Mouse (Mus musculus): ENCODE data around the gene Nolc1. TPM values are rescaled to one million over a fixed set of nuclear protein-coding genes. Genes with fewer than 3 reads are reported as not detected.

The Nolc1 gene
- polyA plus RNA-seq (2014; fragmentation: Nextera tagmentation; extraction: Ambion mirVana): 77.1 and 82.2 TPM in 2 replicates

DNA sequence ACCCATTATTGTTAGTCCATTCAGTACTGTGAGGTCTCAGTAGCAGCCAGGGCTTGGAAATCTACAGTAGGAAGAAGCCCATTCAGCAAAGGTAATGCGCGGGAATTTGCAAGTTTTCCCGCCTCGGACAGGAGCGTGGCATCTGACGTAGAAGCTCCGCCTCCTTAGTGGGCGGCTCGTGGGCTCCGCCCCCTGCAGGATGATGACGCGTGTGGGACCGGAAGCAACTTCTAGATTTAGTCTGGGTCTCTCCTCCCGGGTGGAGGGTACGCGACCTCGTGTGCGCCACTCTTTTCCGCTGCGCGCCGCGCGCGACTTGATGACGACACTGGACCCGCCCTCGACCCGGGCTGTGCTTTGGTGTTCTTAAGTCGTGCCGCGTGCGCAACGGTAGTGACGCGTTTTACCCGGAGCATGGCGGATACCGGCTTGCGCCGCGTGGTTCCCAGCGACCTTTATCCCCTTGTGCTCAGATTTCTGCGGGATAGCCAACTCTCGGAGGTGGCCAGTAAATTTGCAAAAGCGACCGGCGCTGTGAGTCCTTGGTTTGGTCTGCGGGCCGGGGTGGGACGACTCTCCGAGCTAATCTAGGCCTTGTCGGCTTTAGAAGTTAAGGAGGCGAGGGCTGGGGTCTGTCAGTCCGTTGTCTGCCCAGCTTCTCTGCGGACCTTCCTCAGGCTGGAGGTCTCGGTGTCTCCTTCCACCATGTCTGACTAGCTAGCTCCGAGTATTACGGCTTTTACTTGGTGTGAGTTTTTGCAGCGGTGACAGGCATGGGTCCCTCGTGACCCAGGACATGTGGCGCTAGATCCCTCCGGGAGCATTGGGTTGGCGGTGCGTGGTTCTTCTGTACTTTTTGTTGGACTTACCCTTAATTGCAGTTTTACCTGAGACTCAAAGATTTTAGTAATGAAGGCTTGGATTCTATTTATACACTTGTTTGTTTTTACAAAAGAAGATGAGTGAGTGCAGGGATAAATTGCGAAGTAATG is at the start of gene Nolc1:
TSS of gene Nolc1 (plus strand) at position 248 of the 992 bp plus-strand sequence.
- under 1% methylated on average over 56 of the region's 66 CpGs for WGBS
- DNase-seq (ENCODE audit: low spot score): peak; percentile 99
- Histone ChIP-seq H3K4me3 (ENCODE audit: low read depth, low read length) (peak within 1 kb of the TSS; percentile 71), H3K4me2 (ENCODE audit: low read depth, low read length) (peak within 1 kb of the TSS; percentile 74), H3K27me3 (replicated peaks; ENCODE audit: control insufficient read depth, insufficient read depth, low read length) (no peaks in the 10 kb centered on the region), H3K4me1 (ENCODE audit: control insufficient read depth, insufficient read depth, low read length) (peaks cover 11% of the 10 kb centered on the region; the same call in 1 of the 2 replicates), H3K36me3 (ENCODE audit: control insufficient read depth, insufficient read depth, low read length) (peaks cover 57% of the 10 kb centered on the region), H3K27ac (replicated peaks; ENCODE audit: low read depth, low read length) (peak within 1 kb of the TSS; percentile 80), H3K9me3 (ENCODE audit: control insufficient read depth, low read length) (no peaks in the 10 kb centered on the region), H3K9ac (ENCODE audit: low read depth, low read length) (peak within 1 kb of the TSS; percentile 86)
- peak; percentile 96 for ATAC-seq (ENCODE audit: low read depth)

DNA sequence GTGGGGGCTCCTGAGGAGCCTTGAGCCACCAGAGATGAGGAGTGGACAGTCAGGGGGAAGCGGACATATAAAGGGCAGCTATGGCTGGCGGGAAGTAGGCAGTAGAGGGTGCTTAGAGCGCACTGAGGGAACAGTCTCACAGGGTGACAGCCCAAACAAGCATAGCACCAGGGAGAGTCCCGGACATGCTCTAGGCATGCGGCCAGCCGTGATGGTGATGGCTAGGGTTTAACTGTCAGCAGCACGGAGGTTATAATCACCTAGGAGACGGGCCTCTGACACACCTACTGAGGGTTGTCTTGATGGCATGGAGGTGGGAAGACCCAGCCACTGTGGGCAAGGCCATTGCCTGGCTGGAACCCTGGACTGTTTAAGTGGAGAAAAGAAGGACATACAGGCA is 49.1 kb upstream of the Nolc1 start:
- Histone ChIP-seq H3K4me2 (ENCODE audit: low read depth, low read length) (no peak overlapping the region), H3K9me3 (ENCODE audit: control insufficient read depth, low read length) (peaks cover 10% of the 10 kb centered on the region; the same call in 1 of the 2 replicates), H3K4me3 (ENCODE audit: low read depth, low read length) (no peak overlapping the region), H3K4me1 (ENCODE audit: control insufficient read depth, insufficient read depth, low read length) (no peaks in the 10 kb centered on the region), H3K27me3 (replicated peaks; ENCODE audit: control insufficient read depth, insufficient read depth, low read length) (no peaks in the 10 kb centered on the region), H3K27ac (replicated peaks; ENCODE audit: low read depth, low read length) (no peak overlapping the region), H3K9ac (ENCODE audit: low read depth, low read length) (no peak overlapping the region), H3K36me3 (ENCODE audit: control insufficient read depth, insufficient read depth, low read length) (peaks cover 24% of the 10 kb centered on the region)
- ATAC-seq (ENCODE audit: low read depth) (no peak; the same call in 1 of the 2 replicates), DNase-seq (ENCODE audit: low spot score) (no peak)
- 62% methylated on average over 8 of the region's 8 CpGs for WGBS

DNA sequence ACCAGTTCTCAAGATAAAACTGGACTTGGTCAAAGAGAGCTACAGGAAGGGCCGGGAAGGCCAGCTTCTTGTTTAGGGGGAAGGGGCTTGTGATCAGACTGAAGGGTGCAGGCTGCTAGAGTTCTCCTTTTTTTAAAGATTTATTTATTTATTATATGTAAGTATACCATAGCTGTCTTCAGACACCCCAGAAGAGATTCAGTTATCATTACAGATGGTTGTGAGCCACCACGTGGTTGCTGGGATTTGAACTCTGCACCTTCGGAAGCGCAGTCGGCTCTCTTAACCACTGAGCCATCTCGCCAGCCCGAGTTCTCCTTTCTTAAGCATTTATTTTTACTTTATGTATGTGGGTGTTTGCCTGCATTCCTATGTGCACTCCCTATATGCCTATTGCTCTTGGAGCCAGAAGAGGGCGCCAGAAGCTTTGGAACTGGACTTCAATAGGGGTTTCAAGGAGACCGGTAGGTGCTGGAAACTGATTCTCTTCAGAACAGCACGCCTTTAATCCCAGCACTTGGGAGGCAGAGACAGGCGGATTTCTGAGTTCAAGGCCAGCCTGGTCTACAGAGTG is 46.8 kb upstream of the Nolc1 start:
- H3K27ac ChIP-seq (replicated peaks; ENCODE audit: low read depth, low read length): no peak overlapping the region
- no peak overlapping the region for H3K4me3 ChIP-seq (ENCODE audit: low read depth, low read length)
- peaks cover 47% of the 10 kb centered on the region for H3K36me3 ChIP-seq (ENCODE audit: control insufficient read depth, insufficient read depth, low read length)
- H3K9me3 ChIP-seq (ENCODE audit: control insufficient read depth, low read length): peaks cover 10% of the 10 kb centered on the region; the same call in 1 of the 2 replicates
- 73% methylated on average over 11 of the region's 11 CpGs for WGBS
- no peak for ATAC-seq (ENCODE audit: low read depth)
- no peak overlapping the region for H3K4me2 ChIP-seq (ENCODE audit: low read depth, low read length)
- no peak overlapping the region for H3K9ac ChIP-seq (ENCODE audit: low read depth, low read length)
- no peaks in the 10 kb centered on the region for H3K4me1 ChIP-seq (ENCODE audit: control insufficient read depth, insufficient read depth, low read length)
- no peak for DNase-seq (ENCODE audit: low spot score)
- H3K27me3 ChIP-seq (replicated peaks; ENCODE audit: control insufficient read depth, insufficient read depth, low read length): no peaks in the 10 kb centered on the region

DNA sequence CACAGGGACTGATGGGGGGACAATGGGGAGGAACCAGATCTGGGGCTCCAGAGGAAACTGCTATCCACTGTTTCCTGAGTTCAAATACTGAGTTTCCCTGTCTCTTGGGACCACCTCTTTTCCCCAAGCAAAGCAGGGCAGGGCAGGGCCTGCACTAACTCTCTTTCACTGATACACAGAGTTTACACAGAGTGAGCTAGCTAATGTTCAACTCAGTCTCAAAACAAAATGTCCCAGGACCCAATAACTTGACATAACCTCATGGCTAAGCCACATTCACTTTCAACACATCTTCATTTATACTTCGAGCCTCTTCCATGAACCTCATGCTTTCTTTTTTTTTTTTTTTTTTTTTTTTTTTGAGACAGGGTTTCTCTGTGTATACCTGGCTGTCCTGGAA is 46.0 kb upstream of the Nolc1 start:
- no peak overlapping the region for H3K4me2 ChIP-seq (ENCODE audit: low read depth, low read length)
- no peak for DNase-seq (ENCODE audit: low spot score)
- no peaks in the 10 kb centered on the region for H3K27me3 ChIP-seq (replicated peaks; ENCODE audit: control insufficient read depth, insufficient read depth, low read length)
- no peak overlapping the region for H3K27ac ChIP-seq (replicated peaks; ENCODE audit: low read depth, low read length)
- no peak overlapping the region for H3K4me3 ChIP-seq (ENCODE audit: low read depth, low read length)
- H3K9ac ChIP-seq (ENCODE audit: low read depth, low read length): no peak overlapping the region
- ATAC-seq (ENCODE audit: low read depth): no peak
- H3K4me1 ChIP-seq (ENCODE audit: control insufficient read depth, insufficient read depth, low read length): no peaks in the 10 kb centered on the region
- peaks cover 10% of the 10 kb centered on the region; the same call in 1 of the 2 replicates for H3K9me3 ChIP-seq (ENCODE audit: control insufficient read depth, low read length)
- peaks cover 55% of the 10 kb centered on the region for H3K36me3 ChIP-seq (ENCODE audit: control insufficient read depth, insufficient read depth, low read length)
- WGBS: 95% methylated on average over 1 of the region's 1 CpGs

DNA sequence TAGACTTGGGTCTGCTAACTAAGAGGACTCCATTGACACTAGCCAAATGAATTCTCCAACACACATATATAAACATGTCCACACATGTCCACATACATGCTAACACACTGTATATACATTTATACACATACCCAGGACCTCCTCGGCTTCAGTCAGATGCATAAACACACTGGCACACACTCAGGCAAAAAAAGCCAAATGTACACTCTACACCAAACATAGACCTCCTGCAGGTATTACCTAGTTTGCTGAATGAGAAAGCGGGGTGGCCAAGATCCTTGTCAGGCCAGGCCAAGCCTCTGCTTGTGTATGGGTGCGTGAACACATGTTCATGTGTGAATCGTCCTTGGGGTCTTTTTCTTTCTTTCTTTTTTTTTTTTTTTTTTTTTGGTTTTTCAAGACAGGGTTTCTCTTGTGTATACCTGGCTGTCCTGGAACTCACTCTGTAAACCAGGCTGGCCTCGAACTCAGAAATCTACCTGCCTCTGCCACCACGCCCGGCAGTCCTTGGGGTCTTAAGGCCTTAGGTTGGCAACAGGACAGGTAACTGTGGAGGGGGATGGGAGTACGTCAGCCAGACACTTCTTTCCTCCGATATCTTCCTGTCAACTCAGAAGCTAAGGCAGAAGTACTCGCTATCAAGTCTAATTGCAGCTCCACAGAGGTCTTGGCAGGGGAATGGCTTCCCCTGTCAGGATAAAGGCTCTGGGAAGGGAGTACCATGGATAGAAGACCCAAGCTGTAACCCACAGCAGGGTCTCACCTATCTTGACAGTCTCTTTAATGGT is 45.3 kb upstream of the Nolc1 start:
- Histone ChIP-seq H3K9me3 (ENCODE audit: control insufficient read depth, low read length) (peaks cover 10% of the 10 kb centered on the region; the same call in 1 of the 2 replicates), H3K27me3 (replicated peaks; ENCODE audit: control insufficient read depth, insufficient read depth, low read length) (no peaks in the 10 kb centered on the region), H3K4me2 (ENCODE audit: low read depth, low read length) (no peak overlapping the region), H3K9ac (ENCODE audit: low read depth, low read length) (no peak overlapping the region), H3K27ac (replicated peaks; ENCODE audit: low read depth, low read length) (no peak overlapping the region), H3K4me3 (ENCODE audit: low read depth, low read length) (no peak overlapping the region), H3K4me1 (ENCODE audit: control insufficient read depth, insufficient read depth, low read length) (no peaks in the 10 kb centered on the region), H3K36me3 (ENCODE audit: control insufficient read depth, insufficient read depth, low read length) (peaks cover 62% of the 10 kb centered on the region)
- no peak for DNase-seq (ENCODE audit: low spot score)
- WGBS: 91% methylated on average over 10 of the region's 10 CpGs
- no peak for ATAC-seq (ENCODE audit: low read depth)

DNA sequence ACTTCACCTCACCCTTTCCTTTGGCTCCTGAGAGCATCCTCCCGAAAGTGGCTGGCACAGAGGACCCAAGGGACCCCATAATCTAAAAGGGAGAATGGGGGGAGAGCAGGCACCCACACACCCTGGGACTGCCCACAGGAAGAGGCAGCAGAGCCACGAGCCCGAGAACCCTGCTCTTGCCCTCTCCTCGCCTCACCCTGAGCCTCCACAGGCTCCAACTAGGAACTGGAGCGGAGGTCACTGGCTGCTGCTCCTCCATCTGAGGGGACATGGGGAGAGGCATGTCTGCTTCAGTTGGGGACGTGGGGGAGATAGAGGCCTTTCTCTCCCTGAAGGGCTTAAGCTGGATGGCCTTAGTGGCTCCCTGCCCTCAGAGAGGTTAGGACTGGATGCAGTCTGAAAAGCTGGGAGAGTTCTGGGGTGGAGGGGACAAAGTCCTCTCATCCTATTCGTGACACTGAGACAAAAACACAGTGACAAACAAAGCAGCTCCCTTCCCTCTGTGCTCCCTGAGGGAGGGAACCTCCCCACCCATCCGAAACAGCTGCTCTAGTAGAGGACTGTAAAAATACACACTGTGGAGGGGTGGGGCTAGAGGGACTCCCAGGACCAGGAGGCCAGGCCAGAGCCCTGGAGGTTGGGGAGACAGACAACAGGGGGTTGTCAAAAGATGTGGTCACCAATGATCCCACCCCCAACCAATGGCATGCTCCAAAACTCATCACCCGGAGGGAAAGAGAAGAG is 43.8 kb upstream of the Nolc1 start:
- DNase-seq (ENCODE audit: low spot score) (no peak), ATAC-seq (ENCODE audit: low read depth) (peak; percentile 14; the same call in 1 of the 2 replicates)
- peaks cover 2% of the 10 kb centered on the region; the same call in 1 of the 2 replicates for H3K4me1 ChIP-seq (ENCODE audit: control insufficient read depth, insufficient read depth, low read length)
- 79% methylated on average over 8 of the region's 9 CpGs for WGBS
- peaks cover 77% of the 10 kb centered on the region for H3K36me3 ChIP-seq (ENCODE audit: control insufficient read depth, insufficient read depth, low read length)
- no peak overlapping the region for H3K4me3 ChIP-seq (ENCODE audit: low read depth, low read length)
- H3K9ac ChIP-seq (ENCODE audit: low read depth, low read length): no peak overlapping the region
- H3K9me3 ChIP-seq (ENCODE audit: control insufficient read depth, low read length): peaks cover 10% of the 10 kb centered on the region; the same call in 1 of the 2 replicates
- H3K27me3 ChIP-seq (replicated peaks; ENCODE audit: control insufficient read depth, insufficient read depth, low read length): no peaks in the 10 kb centered on the region
- no peak overlapping the region for H3K27ac ChIP-seq (replicated peaks; ENCODE audit: low read depth, low read length)
- no peak overlapping the region for H3K4me2 ChIP-seq (ENCODE audit: low read depth, low read length)

DNA sequence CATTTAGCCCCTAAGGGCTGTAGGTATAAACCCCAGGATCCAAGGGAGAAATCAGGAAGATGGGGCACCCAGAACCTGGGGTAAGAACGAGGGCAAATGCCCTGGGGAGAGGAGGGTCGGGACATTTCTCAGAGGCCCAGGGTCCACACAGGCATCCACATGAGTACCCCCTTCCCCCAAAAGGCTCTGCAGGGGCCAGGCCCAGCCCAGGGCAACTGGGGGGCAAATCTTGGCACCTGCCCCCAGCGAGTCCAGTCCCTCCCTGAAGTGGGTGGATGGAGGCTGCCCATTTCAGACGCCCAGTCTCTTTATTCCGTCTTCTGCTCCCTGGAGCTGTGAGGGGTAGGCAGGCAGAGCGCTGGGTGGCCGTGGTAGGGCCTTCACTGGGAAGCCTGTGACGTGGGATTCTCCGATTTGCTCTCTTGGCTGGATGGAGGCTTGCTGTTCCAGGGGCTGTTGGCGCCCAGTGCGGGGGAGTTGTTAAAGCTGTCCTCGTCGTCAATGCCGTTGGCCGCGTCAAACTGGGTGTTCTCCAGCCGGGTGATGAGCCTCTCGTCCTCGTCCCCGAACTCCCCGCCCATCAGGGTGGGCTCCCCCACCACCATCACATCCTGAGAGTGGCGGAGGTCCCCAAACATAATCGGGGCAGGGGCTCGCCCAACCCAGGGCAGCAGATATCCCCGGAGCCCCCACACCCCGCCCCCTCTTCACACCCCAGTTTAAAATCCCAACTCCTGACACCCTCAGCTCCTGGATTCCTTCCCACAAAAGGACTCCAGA is 42.7 kb upstream of the Nolc1 start:
- Histone ChIP-seq H3K9ac (ENCODE audit: low read depth, low read length) (no peak overlapping the region), H3K27ac (replicated peaks; ENCODE audit: low read depth, low read length) (no peak overlapping the region), H3K4me3 (ENCODE audit: low read depth, low read length) (no peak overlapping the region), H3K9me3 (ENCODE audit: control insufficient read depth, low read length) (peaks cover 10% of the 10 kb centered on the region; the same call in 1 of the 2 replicates), H3K27me3 (replicated peaks; ENCODE audit: control insufficient read depth, insufficient read depth, low read length) (no peaks in the 10 kb centered on the region), H3K36me3 (ENCODE audit: control insufficient read depth, insufficient read depth, low read length) (peaks cover 77% of the 10 kb centered on the region), H3K4me1 (ENCODE audit: control insufficient read depth, insufficient read depth, low read length) (peaks cover 7% of the 10 kb centered on the region), H3K4me2 (ENCODE audit: low read depth, low read length) (no peak overlapping the region)
- DNase-seq (ENCODE audit: low spot score): no peak
- no peak for ATAC-seq (ENCODE audit: low read depth)
- 85% methylated on average over 26 of the region's 26 CpGs for WGBS

Measured in embryonic facial prominence, embryonic 14.5 days (tissue).